Mouse (Mus musculus): ENCODE data around the gene Cdc42se1. TPM values are rescaled to one million over a fixed set of nuclear protein-coding genes. Genes with fewer than 3 reads are reported as not detected.
A peak's percentile ranks its signal among the peaks of the same experiment; 100 is the strongest.

The Cdc42se1 gene
- polyA plus RNA-seq, 1 experiment from 2014 or later: 123 TPM

GRCm38 (mm10) chr3:95217255-95218134 is 11.0 kb upstream of the Cdc42se1 start, which contains the start of gene Gabpb2:
Gene Gabpb2, minus strand, starts transcription at chr3:95217916.
- peaks cover 7% of the 10 kb centered on the region for H3K4me1 ChIP-seq (replicated peaks; ENCODE audit: control insufficient read depth, insufficient read depth, low read length)
- peak within 1 kb of the TSS; percentile 99 for H3K9ac ChIP-seq (ENCODE audit: low read length)
- H3K36me3 ChIP-seq (ENCODE audit: control insufficient read depth, insufficient read depth, low read length): peaks cover 9% of the 10 kb centered on the region
- H3K4me3 ChIP-seq (ENCODE audit: low read length): peak within 1 kb of the TSS; percentile 72
- H3K27me3 ChIP-seq (ENCODE audit: control insufficient read depth, insufficient read depth, low read depth, low read length): no peaks in the 10 kb centered on the region
- no peaks in the 10 kb centered on the region for H3K9me3 ChIP-seq (ENCODE audit: control insufficient read depth, low read length)
- peak within 1 kb of the TSS; percentile 100 for H3K27ac ChIP-seq (ENCODE audit: low read length)
- peak within 1 kb of the TSS; percentile 59 for H3K4me2 ChIP-seq (ENCODE audit: low read depth, low read length)
- under 1% methylated on average over 51 of the region's 56 CpGs for WGBS
- peak; percentile 94 for ATAC-seq (ENCODE audit: low read depth)

- H3K27me3 ChIP-seq (ENCODE audit: control insufficient read depth, insufficient read depth, low read depth, low read length): no peaks in the 10 kb centered on the region
- WGBS: 70% methylated on average over 6 of the region's 6 CpGs
- H3K4me2 ChIP-seq (ENCODE audit: low read depth, low read length): peak overlapping the region; percentile 59
- H3K9me3 ChIP-seq (ENCODE audit: control insufficient read depth, low read length): no peaks in the 10 kb centered on the region
- H3K27ac ChIP-seq (ENCODE audit: low read length): peak overlapping the region; percentile 100
- ATAC-seq (ENCODE audit: low read depth): no peak
- peaks cover 14% of the 10 kb centered on the region for H3K36me3 ChIP-seq (ENCODE audit: control insufficient read depth, insufficient read depth, low read length)
- H3K4me1 ChIP-seq (replicated peaks; ENCODE audit: control insufficient read depth, insufficient read depth, low read length): peaks cover 7% of the 10 kb centered on the region
- peak overlapping the region; percentile 99 for H3K9ac ChIP-seq (ENCODE audit: low read length)
- H3K4me3 ChIP-seq (ENCODE audit: low read length): peak overlapping the region; percentile 72
Observed at GRCm38 (mm10) chr3:95218466-95219137, 9.9 kb upstream of the Cdc42se1 start.

GRCm38 (mm10) chr3:95223041-95223440 is 5.5 kb upstream of the Cdc42se1 start:
- Histone ChIP-seq H3K9me3 (ENCODE audit: control insufficient read depth, low read length) (no peaks in the 10 kb centered on the region), H3K9ac (ENCODE audit: low read length) (no peak overlapping the region), H3K36me3 (ENCODE audit: control insufficient read depth, insufficient read depth, low read length) (peaks cover 18% of the 10 kb centered on the region), H3K4me2 (ENCODE audit: low read depth, low read length) (no peak overlapping the region), H3K4me1 (replicated peaks; ENCODE audit: control insufficient read depth, insufficient read depth, low read length) (peaks cover 13% of the 10 kb centered on the region), H3K27me3 (ENCODE audit: control insufficient read depth, insufficient read depth, low read depth, low read length) (no peaks in the 10 kb centered on the region), H3K27ac (ENCODE audit: low read length) (no peak overlapping the region), H3K4me3 (ENCODE audit: low read length) (no peak overlapping the region)
- no peak for ATAC-seq (ENCODE audit: low read depth)
- WGBS: 93% methylated on average over 2 of the region's 2 CpGs

GRCm38 (mm10) chr3:95224295-95224694 is 4.2 kb upstream of the Cdc42se1 start:
- Histone ChIP-seq H3K4me3 (ENCODE audit: low read length) (no peak overlapping the region), H3K4me1 (replicated peaks; ENCODE audit: control insufficient read depth, insufficient read depth, low read length) (peaks cover 13% of the 10 kb centered on the region), H3K9me3 (ENCODE audit: control insufficient read depth, low read length) (no peaks in the 10 kb centered on the region), H3K36me3 (ENCODE audit: control insufficient read depth, insufficient read depth, low read length) (peaks cover 18% of the 10 kb centered on the region), H3K27me3 (ENCODE audit: control insufficient read depth, insufficient read depth, low read depth, low read length) (no peaks in the 10 kb centered on the region), H3K4me2 (ENCODE audit: low read depth, low read length) (no peak overlapping the region), H3K9ac (ENCODE audit: low read length) (no peak overlapping the region), H3K27ac (ENCODE audit: low read length) (no peak overlapping the region)
- 43% methylated on average over 6 of the region's 6 CpGs for WGBS
- no peak for ATAC-seq (ENCODE audit: low read depth)

- H3K4me2 ChIP-seq (ENCODE audit: low read depth, low read length): peak overlapping the region; percentile 88
- H3K36me3 ChIP-seq (ENCODE audit: control insufficient read depth, insufficient read depth, low read length): peaks cover 21% of the 10 kb centered on the region
- peak overlapping the region; percentile 95 for H3K4me3 ChIP-seq (ENCODE audit: low read length)
- H3K9me3 ChIP-seq (ENCODE audit: control insufficient read depth, low read length): no peaks in the 10 kb centered on the region
- H3K9ac ChIP-seq (ENCODE audit: low read length): peak overlapping the region; percentile 45
- 0 out of 2 replicates have a peak overlapping the region, but pooled peaks have one; percentile 21 for H3K27ac ChIP-seq (ENCODE audit: low read length)
- H3K4me1 ChIP-seq (replicated peaks; ENCODE audit: control insufficient read depth, insufficient read depth, low read length): peaks cover 32% of the 10 kb centered on the region
- 5% methylated on average over 1 of the region's 1 CpGs for WGBS
- no peak for ATAC-seq (ENCODE audit: low read depth)
- no peaks in the 10 kb centered on the region for H3K27me3 ChIP-seq (ENCODE audit: control insufficient read depth, insufficient read depth, low read depth, low read length)
Observed at GRCm38 (mm10) chr3:95227214-95227613, 1.3 kb upstream of the Cdc42se1 start.

GRCm38 (mm10) chr3:95228894-95229780 is 605 bp downstream of the Cdc42se1 start:
- H3K27me3 ChIP-seq (ENCODE audit: control insufficient read depth, insufficient read depth, low read depth, low read length): no peaks in the 10 kb centered on the region
- H3K36me3 ChIP-seq (ENCODE audit: control insufficient read depth, insufficient read depth, low read length): peaks cover 31% of the 10 kb centered on the region
- ATAC-seq (ENCODE audit: low read depth): peak; percentile 53
- H3K4me1 ChIP-seq (replicated peaks; ENCODE audit: control insufficient read depth, insufficient read depth, low read length): peaks cover 31% of the 10 kb centered on the region
- H3K27ac ChIP-seq (ENCODE audit: low read length): peak overlapping the region; percentile 99
- peak overlapping the region; percentile 88 for H3K4me2 ChIP-seq (ENCODE audit: low read depth, low read length)
- peak overlapping the region; percentile 95 for H3K4me3 ChIP-seq (ENCODE audit: low read length)
- WGBS: under 1% methylated on average over 43 of the region's 43 CpGs
- no peaks in the 10 kb centered on the region for H3K9me3 ChIP-seq (ENCODE audit: control insufficient read depth, low read length)
- H3K9ac ChIP-seq (ENCODE audit: low read length): peak overlapping the region; percentile 96

GRCm38 (mm10) chr3:95229781-95230494 is 1.4 kb downstream of the Cdc42se1 start:
- no peaks in the 10 kb centered on the region for H3K9me3 ChIP-seq (ENCODE audit: control insufficient read depth, low read length)
- H3K27ac ChIP-seq (ENCODE audit: low read length): peak overlapping the region; percentile 99
- ATAC-seq (ENCODE audit: low read depth): peak; percentile 30
- H3K27me3 ChIP-seq (ENCODE audit: control insufficient read depth, insufficient read depth, low read depth, low read length): no peaks in the 10 kb centered on the region
- peaks cover 27% of the 10 kb centered on the region for H3K4me1 ChIP-seq (replicated peaks; ENCODE audit: control insufficient read depth, insufficient read depth, low read length)
- H3K4me2 ChIP-seq (ENCODE audit: low read depth, low read length): peak overlapping the region; percentile 88
- peak overlapping the region; percentile 96 for H3K9ac ChIP-seq (ENCODE audit: low read length)
- peaks cover 37% of the 10 kb centered on the region for H3K36me3 ChIP-seq (ENCODE audit: control insufficient read depth, insufficient read depth, low read length)
- H3K4me3 ChIP-seq (ENCODE audit: low read length): peak overlapping the region; percentile 95
- WGBS: under 1% methylated on average over 13 of the region's 13 CpGs

- Histone ChIP-seq H3K36me3 (ENCODE audit: control insufficient read depth, insufficient read depth, low read length) (peaks cover 38% of the 10 kb centered on the region), H3K27ac (ENCODE audit: low read length) (peak overlapping the region; percentile 99), H3K9me3 (ENCODE audit: control insufficient read depth, low read length) (no peaks in the 10 kb centered on the region), H3K4me2 (ENCODE audit: low read depth, low read length) (peak overlapping the region; percentile 88), H3K27me3 (ENCODE audit: control insufficient read depth, insufficient read depth, low read depth, low read length) (no peaks in the 10 kb centered on the region), H3K4me1 (replicated peaks; ENCODE audit: control insufficient read depth, insufficient read depth, low read length) (peaks cover 27% of the 10 kb centered on the region), H3K9ac (ENCODE audit: low read length) (peak overlapping the region; percentile 96), H3K4me3 (ENCODE audit: low read length) (peak overlapping the region; percentile 95)
- ATAC-seq (ENCODE audit: low read depth): no peak
- WGBS: 39% methylated on average over 8 of the region's 8 CpGs
Observed at GRCm38 (mm10) chr3:95230495-95231297, 2.2 kb downstream of the Cdc42se1 start.
